In genomic region chr19:18997711-18998110, GRCm38 (mm10) we compare ENCODE assay signal across 18 mouse cellular contexts.
DNase-seq lines count a peak whose midpoint lies in the region; ATAC-seq lines count a peak whose summit lies in the region.
"Had no signal": no experiment of that assay in that cellular context is flagged by ENCODE, and none has a peak within 500 bp of the region (broad histone marks: within the 10 kb centered on the region; RNA-seq: fewer than 3 reads in every experiment).

No protein-coding gene starts in this region.

- H3K4me2 ChIP-seq in embryonic facial prominence, embryonic 14.5 days (ENCODE audit: low read depth, low read length): no peak overlapping the region
- H3K4me2 ChIP-seq in kidney, embryonic 16.5 days (replicated peaks; ENCODE audit: low read depth, low read length): no peak overlapping the region
- H3K4me2 ChIP-seq: forebrain, embryonic 15.5 days; hindbrain, embryonic 13.5 days had no signal

- H3K4me3 ChIP-seq in embryonic facial prominence, embryonic 14.5 days (ENCODE audit: low read depth, low read length): no peak overlapping the region
- H3K4me3 ChIP-seq in embryonic facial prominence, embryonic 10.5 days: no peak overlapping the region
- no peak overlapping the region for H3K4me3 ChIP-seq in kidney, embryonic 16.5 days (ENCODE audit: low read length)
- H3K4me3 ChIP-seq: forebrain, embryonic 15.5 days; heart, embryonic 10.5 days; hindbrain, embryonic 13.5 days had no signal

- H3K36me3 ChIP-seq in embryonic facial prominence, embryonic 14.5 days (ENCODE audit: control insufficient read depth, insufficient read depth, low read length): no peaks in the 10 kb centered on the region
- H3K36me3 ChIP-seq in embryonic facial prominence, embryonic 10.5 days (replicated peaks): no peaks in the 10 kb centered on the region
- no peaks in the 10 kb centered on the region for H3K36me3 ChIP-seq in kidney, embryonic 16.5 days (ENCODE audit: insufficient read depth, low read length)
- H3K36me3 ChIP-seq: forebrain, embryonic 15.5 days; heart, embryonic 10.5 days; hindbrain, embryonic 13.5 days had no signal

- WGBS in embryonic facial prominence, embryonic 14.5 days: 46% methylated on average over 1 of the region's 1 CpGs
- 78% methylated on average over 1 of the region's 1 CpGs for WGBS in embryonic facial prominence, embryonic 10.5 days
- WGBS in kidney, embryonic 16.5 days: 66% methylated on average over 1 of the region's 1 CpGs

- no peak for ATAC-seq in embryonic facial prominence, embryonic 14.5 days (ENCODE audit: low read depth)
- no peak for ATAC-seq in kidney, embryonic 16.5 days (ENCODE audit: low FRiP score, low TSS enrichment)
- no peak for ATAC-seq in granulocyte monocyte progenitor cell, adult 5-6 weeks (replicated peaks; ENCODE audit: poor library complexity, severe bottlenecking)
- ATAC-seq: forebrain, embryonic 15.5 days; hindbrain, postnatal 0 days had no signal

- DNase-seq in embryonic facial prominence, embryonic 14.5 days (ENCODE audit: low spot score): peak; percentile 32
- DNase-seq in embryonic facial prominence, embryonic 10.5 days (ENCODE audit: low spot score): no peak
- peak; percentile 10 for DNase-seq in kidney, postnatal 10 days
- peak; percentile 20 for DNase-seq in right cerebral cortex, adult 18-20 months
- DNase-seq in right cerebral cortex, postnatal 4 days: no peak
- DNase-seq: cerebellum, adult 11-12 months; cerebellum, adult 9-10 months; cerebellum, postnatal 36 days; gastrocnemius, postnatal 36 days; heart, adult 18-20 months; heart, postnatal 10 days; kidney, adult 18-20 months had no signal

- 0 out of 2 replicates have a peak, but pooled peaks cover 3% of the 10 kb centered on the region for H3K9me3 ChIP-seq in embryonic facial prominence, embryonic 14.5 days (ENCODE audit: control insufficient read depth, low read length)
- H3K9me3 ChIP-seq in embryonic facial prominence, embryonic 10.5 days: no peaks in the 10 kb centered on the region
- no peaks in the 10 kb centered on the region for H3K9me3 ChIP-seq in kidney, embryonic 16.5 days (ENCODE audit: low read length)
- H3K9me3 ChIP-seq: forebrain, embryonic 15.5 days; heart, embryonic 10.5 days; hindbrain, embryonic 13.5 days had no signal

- H3K4me1 ChIP-seq in embryonic facial prominence, embryonic 14.5 days (ENCODE audit: control insufficient read depth, insufficient read depth, low read length): no peaks in the 10 kb centered on the region
- no peaks in the 10 kb centered on the region for H3K4me1 ChIP-seq in embryonic facial prominence, embryonic 10.5 days
- H3K4me1 ChIP-seq in kidney, embryonic 16.5 days (ENCODE audit: insufficient read depth, low read length): no peaks in the 10 kb centered on the region
- H3K4me1 ChIP-seq: heart, embryonic 10.5 days had no signal

- H3K27me3 ChIP-seq in embryonic facial prominence, embryonic 14.5 days (replicated peaks; ENCODE audit: control insufficient read depth, insufficient read depth, low read length): no peaks in the 10 kb centered on the region
- H3K27me3 ChIP-seq in embryonic facial prominence, embryonic 10.5 days (replicated peaks; ENCODE audit: low read depth, poor library complexity, severe bottlenecking): no peaks in the 10 kb centered on the region
- no peaks in the 10 kb centered on the region for H3K27me3 ChIP-seq in kidney, embryonic 16.5 days (ENCODE audit: insufficient read depth, low read length)
- H3K27me3 ChIP-seq: forebrain, embryonic 15.5 days; hindbrain, embryonic 13.5 days had no signal

- no peak overlapping the region for H3K27ac ChIP-seq in embryonic facial prominence, embryonic 14.5 days (replicated peaks; ENCODE audit: low read depth, low read length)
- no peak overlapping the region for H3K27ac ChIP-seq in embryonic facial prominence, embryonic 10.5 days (replicated peaks)
- no peak overlapping the region for H3K27ac ChIP-seq in kidney, embryonic 16.5 days (ENCODE audit: low read length)
- H3K27ac ChIP-seq: forebrain, embryonic 15.5 days; heart, embryonic 10.5 days; hindbrain, embryonic 13.5 days; hindbrain, postnatal 0 days had no signal

- H3K9ac ChIP-seq in embryonic facial prominence, embryonic 14.5 days (ENCODE audit: low read depth, low read length): no peak overlapping the region
- H3K9ac ChIP-seq in kidney, embryonic 16.5 days (replicated peaks; ENCODE audit: low read length): no peak overlapping the region
- H3K9ac ChIP-seq: forebrain, embryonic 15.5 days; hindbrain, embryonic 13.5 days had no signal

Comparison
In these comparisons a context has a peak if more than half of its experiments do, and no peak if none do; other contexts are left out.
1. DNase-seq: peak in embryonic facial prominence, embryonic 14.5 days (single experiment), kidney, postnatal 10 days (single experiment) and right cerebral cortex, adult 18-20 months (single experiment); none in embryonic facial prominence, embryonic 10.5 days (single experiment) and right cerebral cortex, postnatal 4 days (single experiment).